Mouse (Mus musculus) liver, embryonic 13.5 days (tissue): ENCODE data around the gene Rgs7bp. TPM values are rescaled to one million over a fixed set of nuclear protein-coding genes. Genes with fewer than 3 reads are reported as not detected.

ENCODE experiments used
- polyA plus RNA-seq: library from polyadenylated mRNA; unstranded; fragments of >200 nt; fragmentation: Nextera tagmentation; extraction: Ambion mirVana; gene quantifications from 2 replicates; pipeline ENCODE4 v1.2.1, GENCODE M21; 2015

Rgs7bp gene
- polyA plus RNA-seq, 1 experiment from 2014 or later: 0.35 TPM

Other genes with a start within 250 kb of the Rgs7bp start
- 12.4 and 14.6 TPM in 2 replicates for gene Cwc27, start 237.8 kb downstream of the Rgs7bp start, polyA plus RNA-seq
- not detected in 2 replicates for gene Shisal2b, start 191.0 kb downstream of the Rgs7bp start, polyA plus RNA-seq
- not detected in 2 replicates for gene 4933425L06Rik, start 27.2 kb upstream of the Rgs7bp start, polyA plus RNA-seq
- gene Rnf180, start 239.9 kb upstream of the Rgs7bp start, polyA plus RNA-seq: 0.94 and 0.96 TPM in 2 replicates